Mouse (Mus musculus) midbrain, embryonic 12.5 days (tissue): ENCODE data around the gene Pkig. TPM values are rescaled to one million over a fixed set of nuclear protein-coding genes. Genes with fewer than 3 reads are reported as not detected.
"Not testable (repeated sequence)": the region's sequence is repeated elsewhere in the genome, so short reads cannot be mapped to it uniquely, and the experiment has no call there.

Experiments used
- ATAC-seq: fragments of 200-750 bp; cut with Nextera tagmentation; 2 replicates; pipeline ENCODE4 v1.8.0; 2017; ENCODE audit warnings: low read depth, moderate TSS enrichment, moderate library complexity; ENCODE audit not compliant: low FRiP score
- H3K27ac ChIP-seq: fragments of 300-500 bp; sonication (generic); replicated peaks from 2 replicates; pipeline ENCODE4 v1.5.1; 2016; ENCODE audit warnings: mild to moderate bottlenecking
- H3K27me3 ChIP-seq: fragments of 300-500 bp; sonication (generic); 2 replicates; pipeline ENCODE4 v1.6.1; 2016; ENCODE audit warnings: mild to moderate bottlenecking
- H3K36me3 ChIP-seq: fragments of 300-500 bp; sonication (generic); 2 replicates; pipeline ENCODE4 v1.6.1; 2016
- H3K4me1 ChIP-seq: fragments of 300-500 bp; sonication (generic); 2 replicates; pipeline ENCODE4 v1.6.1; 2016
- H3K4me2 ChIP-seq: fragments of 300-500 bp; sonication (generic); replicated peaks from 2 replicates; pipeline ENCODE4 v1.6.1; 2016; ENCODE audit warnings: mild to moderate bottlenecking, moderate library complexity
- H3K4me3 ChIP-seq: fragments of 300-500 bp; sonication (generic); 2 replicates; pipeline ENCODE4 v1.5.1; 2016; ENCODE audit warnings: mild to moderate bottlenecking
- H3K9ac ChIP-seq: fragments of 300-500 bp; sonication (generic); replicated peaks from 2 replicates; pipeline ENCODE4 v1.6.1; 2016; ENCODE audit warnings: mild to moderate bottlenecking, moderate library complexity
- H3K9me3 ChIP-seq: fragments of 300-500 bp; sonication (generic); 2 replicates; pipeline ENCODE4 v1.6.1; 2016; ENCODE audit warnings: mild to moderate bottlenecking
- WGBS: fragments of 180-500 bp; shearing (Covaris S2); methylation state at CpG from one replicate; pipeline ENCODE4 v1.1.7; 2016; 5-methylcytosine and 5-hydroxymethylcytosine counted together
- polyA plus RNA-seq: library from polyadenylated mRNA; unstranded; fragments of >200 nt; fragmentation: Nextera tagmentation; extraction: Ambion mirVana; gene quantifications from 2 replicates; pipeline ENCODE4 v1.2.1, GENCODE M21; 2016

The Pkig gene
- polyA plus RNA-seq, 1 experiment from 2014 or later: 120 TPM

DNA sequence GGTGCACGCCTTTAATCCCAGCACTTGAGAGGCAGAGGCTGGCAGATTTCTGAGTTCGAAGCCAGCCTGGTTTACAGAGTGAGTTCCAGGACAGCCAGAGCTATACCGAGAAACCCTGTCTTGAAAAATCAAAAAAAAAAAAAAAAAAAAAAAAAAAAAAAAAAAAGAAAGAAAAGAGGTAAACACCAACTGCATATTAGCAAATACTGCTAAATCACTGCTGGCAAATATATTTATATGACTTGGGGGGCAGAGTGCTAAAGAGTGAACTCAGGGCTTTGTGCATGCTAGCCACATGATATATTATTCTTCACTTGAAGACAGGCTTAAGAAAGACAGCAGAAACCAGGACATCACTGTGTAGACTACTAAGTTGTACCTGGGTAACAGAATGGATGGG lies 36.8 kb upstream of the Pkig start:
- not testable (repeated sequence) for H3K4me1 ChIP-seq, H3K27ac ChIP-seq, H3K9ac ChIP-seq, H3K9me3 ChIP-seq, H3K4me2 ChIP-seq, ATAC-seq, H3K4me3 ChIP-seq, H3K27me3 ChIP-seq
- 92% methylated on average over 3 of the region's 3 CpGs for WGBS
- peaks cover 90% of the 10 kb centered on the region for H3K36me3 ChIP-seq

GRCm38 (mm10) chr2:163631223-163631622 lies 27.0 kb upstream of the Pkig start:
- H3K4me2 ChIP-seq: no peak overlapping the region
- H3K4me3 ChIP-seq: no peak overlapping the region
- no peak overlapping the region for H3K9ac ChIP-seq
- no peaks in the 10 kb centered on the region for H3K9me3 ChIP-seq
- no peaks in the 10 kb centered on the region for H3K27me3 ChIP-seq
- H3K36me3 ChIP-seq: peaks cover 81% of the 10 kb centered on the region
- 94% methylated on average over 4 of the region's 4 CpGs for WGBS
- H3K27ac ChIP-seq: no peak overlapping the region
- H3K4me1 ChIP-seq: no peaks in the 10 kb centered on the region
- ATAC-seq: no peak

- ATAC-seq: no peak
Measured at GRCm38 (mm10) chr2:163631715-163632114, 26.5 kb upstream of the Pkig start.

DNA sequence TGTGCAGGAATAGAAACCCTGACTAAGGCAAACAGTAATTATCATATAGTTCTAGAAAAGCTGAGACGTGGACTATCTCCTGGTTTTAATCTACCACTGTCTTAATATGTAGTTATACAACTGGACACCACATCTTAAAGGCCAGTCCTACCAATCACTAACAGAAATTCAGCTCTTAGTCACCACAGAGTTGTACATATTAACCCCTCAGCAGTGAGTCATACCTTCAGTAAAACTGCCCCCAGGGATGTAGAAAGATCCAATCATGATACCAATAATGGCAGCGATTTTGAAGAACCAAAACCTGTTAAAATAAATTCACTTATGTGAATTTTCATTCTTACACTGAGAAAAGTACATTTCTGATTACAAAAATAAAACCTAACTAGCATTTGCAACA lies 24.0 kb upstream of the Pkig start:
- Histone ChIP-seq H3K4me2 (no peak overlapping the region), H3K9me3 (no peaks in the 10 kb centered on the region), H3K4me3 (no peak overlapping the region), H3K4me1 (0 out of 2 replicates have a peak, but pooled peaks cover 1% of the 10 kb centered on the region), H3K9ac (no peak overlapping the region), H3K36me3 (peaks cover 53% of the 10 kb centered on the region), H3K27me3 (no peaks in the 10 kb centered on the region), H3K27ac (no peak overlapping the region)
- no peak for ATAC-seq
- WGBS: 95% methylated on average over 2 of the region's 2 CpGs

More at GRCm38 (mm10) chr2:163631715-163632114, 26.5 kb upstream of the Pkig start:
- H3K4me1 ChIP-seq: no peaks in the 10 kb centered on the region
- no peak overlapping the region for H3K4me2 ChIP-seq
- no peaks in the 10 kb centered on the region for H3K27me3 ChIP-seq
- no peak overlapping the region for H3K27ac ChIP-seq
- peaks cover 76% of the 10 kb centered on the region for H3K36me3 ChIP-seq
- no peaks in the 10 kb centered on the region for H3K9me3 ChIP-seq
- no peak overlapping the region for H3K9ac ChIP-seq
- no peak overlapping the region for H3K4me3 ChIP-seq
- 96% methylated on average over 2 of the region's 2 CpGs for WGBS

GRCm38 (mm10) chr2:163636057-163636456 lies 22.1 kb upstream of the Pkig start:
- H3K36me3 ChIP-seq: peaks cover 36% of the 10 kb centered on the region
- H3K27me3 ChIP-seq: no peaks in the 10 kb centered on the region
- ATAC-seq: no peak
- H3K4me1 ChIP-seq: 0 out of 2 replicates have a peak, but pooled peaks cover 2% of the 10 kb centered on the region
- no peak overlapping the region for H3K4me3 ChIP-seq
- no peak overlapping the region for H3K9ac ChIP-seq
- no peak overlapping the region for H3K4me2 ChIP-seq
- H3K9me3 ChIP-seq: no peaks in the 10 kb centered on the region
- 91% methylated on average over 2 of the region's 2 CpGs for WGBS
- no peak overlapping the region for H3K27ac ChIP-seq

- Histone ChIP-seq H3K27me3 (no peaks in the 10 kb centered on the region), H3K9ac (no peak overlapping the region), H3K9me3 (no peaks in the 10 kb centered on the region), H3K27ac (no peak overlapping the region), H3K4me3 (no peak overlapping the region), H3K4me2 (no peak overlapping the region), H3K4me1 (0 out of 2 replicates have a peak, but pooled peaks cover 5% of the 10 kb centered on the region), H3K36me3 (peaks cover 19% of the 10 kb centered on the region)
- WGBS: 76% methylated on average over 5 of the region's 5 CpGs
- no peak for ATAC-seq
Measured at GRCm38 (mm10) chr2:163637655-163638266, 20.4 kb upstream of the Pkig start.

GRCm38 (mm10) chr2:163640493-163640892 lies 17.7 kb upstream of the Pkig start:
- H3K9ac ChIP-seq: no peak overlapping the region
- no peak for ATAC-seq

DNA sequence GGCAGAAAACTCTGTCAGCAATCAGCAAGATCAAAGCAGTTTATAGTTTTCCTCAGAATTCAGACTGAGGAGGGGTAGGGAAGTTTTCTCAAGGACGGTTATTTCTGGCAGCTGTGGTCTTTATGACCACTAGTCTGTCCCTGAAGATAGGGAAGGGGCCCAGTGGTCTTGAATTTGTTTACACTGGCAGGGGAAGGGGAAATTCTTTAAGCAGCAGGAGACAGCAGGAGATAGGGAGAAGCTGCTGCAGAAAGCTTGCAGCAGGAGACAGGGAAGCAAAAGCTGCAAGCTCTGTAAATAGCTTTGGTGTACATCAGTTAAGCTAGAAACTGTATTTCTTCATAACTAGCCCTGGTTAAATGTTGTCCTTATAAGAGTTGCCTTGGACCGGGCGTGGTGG lies 16.5 kb upstream of the Pkig start:
- Histone ChIP-seq H3K27me3 (no peaks in the 10 kb centered on the region), H3K36me3 (no peaks in the 10 kb centered on the region), H3K4me3 (no peak overlapping the region), H3K4me2 (no peak overlapping the region), H3K9ac (no peak overlapping the region), H3K27ac (no peak overlapping the region), H3K9me3 (no peaks in the 10 kb centered on the region), H3K4me1 (peaks cover 15% of the 10 kb centered on the region)
- 92% methylated on average over 3 of the region's 3 CpGs for WGBS
- ATAC-seq: no peak

More at GRCm38 (mm10) chr2:163640493-163640892, 17.7 kb upstream of the Pkig start:
- Histone ChIP-seq H3K36me3 (0 out of 2 replicates have a peak, but pooled peaks cover 4% of the 10 kb centered on the region), H3K4me2 (no peak overlapping the region), H3K4me1 (peaks cover 15% of the 10 kb centered on the region), H3K9me3 (no peaks in the 10 kb centered on the region), H3K27me3 (no peaks in the 10 kb centered on the region), H3K4me3 (no peak overlapping the region), H3K27ac (no peak overlapping the region)
- 83% methylated on average over 3 of the region's 3 CpGs for WGBS

GRCm38 (mm10) chr2:163642685-163643575 lies 15.3 kb upstream of the Pkig start:
- H3K9me3 ChIP-seq: no peaks in the 10 kb centered on the region
- H3K27ac ChIP-seq: no peak overlapping the region
- H3K4me1 ChIP-seq: peaks cover 15% of the 10 kb centered on the region
- H3K36me3 ChIP-seq: no peaks in the 10 kb centered on the region
- peak overlapping the region; percentile 93 for H3K4me3 ChIP-seq
- ATAC-seq: no peak
- H3K4me2 ChIP-seq: peak overlapping the region; percentile 58
- H3K9ac ChIP-seq: no peak overlapping the region
- H3K27me3 ChIP-seq: no peaks in the 10 kb centered on the region
- 94% methylated on average over 30 of the region's 30 CpGs for WGBS

DNA sequence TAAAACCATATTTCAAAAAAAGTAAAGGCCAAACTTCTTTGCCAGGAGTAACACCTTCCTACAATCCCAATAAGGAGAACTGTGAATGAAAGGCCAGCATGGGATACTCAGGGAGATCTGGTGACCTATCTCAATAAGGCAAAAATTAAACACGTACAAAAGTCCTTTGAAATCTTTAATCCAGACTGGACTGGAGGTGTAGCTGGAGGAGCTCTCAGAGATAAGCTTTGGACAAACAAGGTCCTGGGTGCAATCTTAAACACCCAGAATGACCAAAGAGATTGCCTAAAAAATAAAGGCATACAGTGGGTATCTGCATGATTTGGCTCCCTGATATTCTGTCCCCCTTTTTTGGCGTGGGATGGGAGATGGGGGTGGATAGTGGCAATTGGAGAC lies 14.6 kb upstream of the Pkig start:
- Histone ChIP-seq H3K4me1 (peaks cover 15% of the 10 kb centered on the region), H3K4me3 (peak overlapping the region; percentile 93), H3K27ac (no peak overlapping the region), H3K36me3 (no peaks in the 10 kb centered on the region), H3K4me2 (peak overlapping the region; percentile 58), H3K27me3 (no peaks in the 10 kb centered on the region), H3K9ac (peak overlapping the region; percentile 90), H3K9me3 (no peaks in the 10 kb centered on the region)
- ATAC-seq: no peak
- WGBS: 67% methylated on average over 2 of the region's 2 CpGs

- 11% methylated on average over 4 of the region's 4 CpGs for WGBS
- H3K9ac ChIP-seq: peak overlapping the region; percentile 90
- no peaks in the 10 kb centered on the region for H3K36me3 ChIP-seq
- no peaks in the 10 kb centered on the region for H3K9me3 ChIP-seq
- H3K4me2 ChIP-seq: peak overlapping the region; percentile 58
- H3K4me3 ChIP-seq: peak overlapping the region; percentile 93
- no peaks in the 10 kb centered on the region for H3K27me3 ChIP-seq
- no peak for ATAC-seq
- H3K4me1 ChIP-seq: peaks cover 15% of the 10 kb centered on the region
- peak overlapping the region; percentile 99 for H3K27ac ChIP-seq
Measured at GRCm38 (mm10) chr2:163644047-163644446, 14.1 kb upstream of the Pkig start.
